Mouse (Mus musculus) forebrain, embryonic 13.5 days (tissue): Measurements from ENCODE around the gene Ephb2. TPM values are rescaled to one million over a fixed set of nuclear protein-coding genes. Genes with fewer than 3 reads are reported as not detected.

ENCODE experiments used
- ATAC-seq: fragments of 200-750 bp; cut with Nextera tagmentation; 2 replicates; pipeline ENCODE4 v1.8.0; 2017
- H3K27ac ChIP-seq: fragments of 300-500 bp; sonication (generic); 2 replicates; pipeline ENCODE4 v1.5.1; 2015; ENCODE audit warnings: inconsistent platforms, mild to moderate bottlenecking, moderate library complexity
- H3K27me3 ChIP-seq: fragments of 300-500 bp; sonication (generic); 2 replicates; pipeline ENCODE4 v1.6.1; 2015; ENCODE audit warnings: mild to moderate bottlenecking, inconsistent platforms
- H3K36me3 ChIP-seq: fragments of 300-500 bp; sonication (generic); 2 replicates; pipeline ENCODE4 v1.6.1; 2015; ENCODE audit warnings: mild to moderate bottlenecking, inconsistent platforms; ENCODE audit not compliant: poor library complexity, severe bottlenecking
- H3K4me1 ChIP-seq: fragments of 300-500 bp; sonication (generic); 2 replicates; pipeline ENCODE4 v1.6.1; 2015; ENCODE audit warnings: inconsistent platforms
- H3K4me2 ChIP-seq: fragments of 300-500 bp; sonication (generic); 2 replicates; pipeline ENCODE4 v1.6.1; 2015; ENCODE audit warnings: inconsistent platforms, mild to moderate bottlenecking, moderate library complexity
- H3K4me3 ChIP-seq: fragments of 300-500 bp; sonication (generic); 2 replicates; pipeline ENCODE4 v1.5.1; 2015; ENCODE audit warnings: mild to moderate bottlenecking, inconsistent platforms
- H3K9ac ChIP-seq: fragments of 300-500 bp; sonication (generic); 2 replicates; pipeline ENCODE4 v1.6.1; 2015; ENCODE audit warnings: mild to moderate bottlenecking, inconsistent platforms
- H3K9me3 ChIP-seq: fragments of 300-500 bp; sonication (generic); replicated peaks from 2 replicates; pipeline ENCODE4 v1.6.1; 2016; ENCODE audit warnings: inconsistent platforms
- WGBS: fragments of 180-500 bp; shearing (Covaris S2); methylation state at CpG from one replicate; pipeline ENCODE4 v1.1.7; 2015; 5-methylcytosine and 5-hydroxymethylcytosine counted together
- polyA plus RNA-seq: library from polyadenylated mRNA; unstranded; fragments of >200 nt; fragmentation: Nextera tagmentation; extraction: Ambion mirVana; gene quantifications from 2 replicates; pipeline ENCODE4 v1.2.1, GENCODE M21; 2015

The Ephb2 gene
- polyA plus RNA-seq, result 10.7 and 12.7 TPM in 2 replicates

DNA sequence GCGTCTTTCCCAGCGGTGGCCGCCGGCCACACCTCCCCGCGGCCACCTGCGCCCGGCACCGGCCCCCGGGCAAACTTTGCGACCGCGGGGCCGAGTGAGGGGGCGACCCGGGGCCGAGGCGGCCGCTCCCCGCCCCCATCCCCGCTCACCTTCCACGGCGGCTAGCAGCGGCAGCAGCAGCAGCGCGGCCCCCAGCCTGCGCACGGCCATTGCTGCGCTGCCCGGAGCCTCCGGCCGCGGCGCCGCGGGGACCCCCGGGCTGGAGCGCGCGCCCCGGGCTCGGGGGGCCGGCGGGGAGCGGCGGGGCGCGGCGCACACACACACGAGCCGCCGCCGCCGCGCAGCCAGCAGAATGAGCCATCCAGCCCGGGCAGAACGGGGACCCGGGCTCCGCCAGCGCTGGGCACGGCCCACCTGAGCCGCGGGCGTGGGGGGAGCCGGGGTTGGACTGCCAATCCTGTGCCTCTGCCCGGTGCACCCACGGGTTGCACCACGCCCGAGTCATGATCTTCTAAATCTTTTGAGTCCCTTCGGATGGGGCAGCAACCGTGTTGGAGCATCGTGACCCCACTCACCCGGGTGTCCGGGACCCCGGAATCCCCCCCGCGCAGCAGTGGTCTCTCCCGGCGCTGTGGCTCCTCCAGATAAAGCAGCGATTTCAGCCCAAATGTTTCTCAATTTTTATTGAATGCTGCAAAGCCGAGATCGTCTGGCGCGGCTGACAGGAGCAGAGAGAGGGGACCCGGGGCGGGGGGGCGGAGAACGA, at the start of gene Ephb2:
Gene Ephb2 (minus strand): TSS at position 368 of the 766 bp plus-strand sequence.
- H3K9ac ChIP-seq, result peak within 1 kb of the TSS; percentile 97
- H3K4me1 ChIP-seq, result peaks cover 77% of the 10 kb centered on the region
- peak within 1 kb of the TSS; percentile 100 for H3K27ac ChIP-seq
- WGBS, result under 1% methylated on average over 64 of the region's 88 CpGs
- H3K27me3 ChIP-seq, result no peaks in the 10 kb centered on the region
- H3K4me3 ChIP-seq, result peak within 1 kb of the TSS; percentile 74
- peak; percentile 83 for ATAC-seq
- H3K4me2 ChIP-seq, result peak within 1 kb of the TSS; percentile 94
- H3K9me3 ChIP-seq, result no peaks in the 10 kb centered on the region
- no peaks in the 10 kb centered on the region for H3K36me3 ChIP-seq

DNA sequence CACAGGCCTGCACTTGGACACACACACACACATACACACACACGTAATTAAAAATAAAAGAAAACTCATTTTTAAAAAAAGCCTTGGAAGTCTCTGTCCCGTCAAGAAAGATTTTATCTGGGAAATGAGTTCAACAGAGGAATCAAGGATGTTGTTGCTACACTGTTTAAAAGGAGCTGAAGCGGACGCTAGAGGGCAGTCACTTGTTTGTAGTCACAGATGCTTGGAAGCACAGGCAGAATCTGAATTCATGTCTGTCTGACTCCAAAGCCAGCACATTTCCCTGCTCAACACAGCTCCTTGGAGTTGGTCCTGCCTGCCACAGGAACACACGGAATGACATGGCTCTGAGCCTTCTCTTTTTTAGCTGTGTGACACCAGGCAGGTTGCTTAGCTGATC, 42.8 kb upstream of the Ephb2 start:
- WGBS, result 26% methylated on average over 5 of the region's 5 CpGs
- H3K9me3 ChIP-seq, result no peaks in the 10 kb centered on the region
- H3K36me3 ChIP-seq, result no peaks in the 10 kb centered on the region
- no peak overlapping the region for H3K9ac ChIP-seq
- no peak for ATAC-seq
- H3K4me2 ChIP-seq, result no peak overlapping the region
- no peak overlapping the region for H3K4me3 ChIP-seq
- no peak overlapping the region for H3K27ac ChIP-seq
- peaks cover 6% of the 10 kb centered on the region; the same call in 1 of the 2 replicates for H3K27me3 ChIP-seq
- no peaks in the 10 kb centered on the region for H3K4me1 ChIP-seq

DNA sequence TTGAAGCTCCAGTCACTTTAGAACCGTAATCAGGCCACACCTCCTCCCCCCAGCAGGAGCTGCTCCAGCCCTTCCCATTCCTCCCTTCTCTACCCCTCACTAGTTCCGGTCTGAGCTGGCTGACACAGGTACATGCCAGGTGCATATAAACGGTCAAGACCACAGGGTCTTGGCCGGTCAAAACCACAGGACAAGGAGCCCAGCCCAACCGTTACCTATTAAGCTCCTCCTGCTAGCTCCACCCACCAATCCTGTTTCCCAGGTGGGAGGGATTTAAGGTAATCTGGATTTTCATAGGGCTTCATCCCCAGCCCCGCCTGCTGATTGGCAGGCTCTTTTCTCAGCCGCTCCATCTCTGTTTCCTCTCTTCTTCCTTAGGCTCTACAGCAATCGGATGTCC, 42.4 kb upstream of the Ephb2 start:
- Histone ChIP-seq H3K9me3 (no peaks in the 10 kb centered on the region), H3K4me3 (no peak overlapping the region), H3K36me3 (no peaks in the 10 kb centered on the region), H3K27ac (no peak overlapping the region), H3K4me2 (no peak overlapping the region), H3K4me1 (no peaks in the 10 kb centered on the region), H3K27me3 (peaks cover 6% of the 10 kb centered on the region; the same call in 1 of the 2 replicates), H3K9ac (no peak overlapping the region)
- ATAC-seq, result no peak
- 51% methylated on average over 8 of the region's 8 CpGs for WGBS

DNA sequence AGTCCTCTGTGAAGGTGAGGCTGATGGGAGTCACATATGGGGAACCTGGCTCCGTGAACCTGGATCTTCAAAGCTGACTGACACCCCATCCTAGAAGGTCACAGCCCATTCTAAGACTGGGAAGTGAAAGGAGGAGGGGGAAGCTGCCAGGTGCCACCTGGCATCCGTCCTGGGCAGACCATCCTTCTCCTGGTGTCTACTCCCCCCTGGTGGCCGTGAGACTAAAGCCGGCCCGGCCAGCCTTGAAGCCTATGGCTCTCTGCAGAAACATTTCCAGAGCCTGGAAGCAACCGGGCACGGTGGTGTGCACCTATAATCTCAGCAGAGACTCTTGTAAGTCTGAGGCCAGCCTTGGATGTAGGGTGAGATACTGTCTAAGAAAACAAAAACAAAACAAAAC, 41.2 kb upstream of the Ephb2 start:
- H3K27ac ChIP-seq, result no peak overlapping the region
- no peak overlapping the region for H3K4me3 ChIP-seq
- 21% methylated on average over 7 of the region's 7 CpGs for WGBS
- ATAC-seq, result peak; percentile 38; the same call in 1 of the 2 replicates
- H3K9ac ChIP-seq, result no peak overlapping the region
- H3K4me2 ChIP-seq, result no peak overlapping the region
- H3K27me3 ChIP-seq, result peaks cover 4% of the 10 kb centered on the region; the same call in 1 of the 2 replicates
- no peaks in the 10 kb centered on the region for H3K36me3 ChIP-seq
- no peaks in the 10 kb centered on the region for H3K4me1 ChIP-seq
- no peaks in the 10 kb centered on the region for H3K9me3 ChIP-seq

DNA sequence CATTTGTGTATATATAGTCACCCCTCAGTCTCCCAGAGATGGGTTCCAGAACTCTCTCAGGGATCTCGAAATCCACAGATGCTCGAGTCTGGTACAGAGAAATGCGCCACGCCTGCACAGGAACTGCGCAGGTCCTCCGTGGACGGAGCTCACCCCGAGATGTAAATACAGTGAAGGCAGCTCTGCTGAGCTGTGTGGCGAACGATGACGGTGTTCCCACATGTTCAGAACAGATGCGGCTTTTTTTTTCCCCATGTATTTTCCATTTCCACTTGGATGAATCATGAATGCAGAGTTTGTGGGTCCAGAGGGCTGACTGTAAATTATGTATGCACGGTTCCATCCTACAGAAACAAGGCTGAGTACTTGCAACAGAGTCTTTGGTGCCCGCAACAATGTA, 39.2 kb upstream of the Ephb2 start:
- Histone ChIP-seq H3K4me3 (no peak overlapping the region), H3K4me2 (no peak overlapping the region), H3K9me3 (no peaks in the 10 kb centered on the region), H3K27me3 (no peaks in the 10 kb centered on the region), H3K9ac (no peak overlapping the region), H3K36me3 (no peaks in the 10 kb centered on the region), H3K4me1 (no peaks in the 10 kb centered on the region), H3K27ac (no peak overlapping the region)
- 92% methylated on average over 14 of the region's 14 CpGs for WGBS
- ATAC-seq, result no peak

DNA sequence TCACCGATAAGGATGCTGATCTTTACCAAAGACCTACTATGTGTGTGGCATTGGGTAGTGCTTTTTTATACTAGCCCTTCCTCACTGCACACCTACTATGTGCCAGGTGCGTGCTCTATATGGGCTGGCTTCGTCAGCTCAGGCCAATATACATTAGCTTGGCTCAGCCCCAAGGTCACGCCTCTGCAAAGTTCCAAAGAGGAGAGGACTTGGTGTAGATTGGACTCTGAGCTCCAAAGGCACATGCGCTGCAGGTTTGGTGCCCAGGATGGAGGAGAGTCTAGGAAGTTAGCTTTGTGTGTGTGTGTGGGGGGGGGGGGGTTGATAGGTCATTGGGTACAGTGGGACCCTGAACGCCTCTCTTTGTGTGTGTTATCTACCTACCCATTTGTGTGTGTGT, 32.6 kb upstream of the Ephb2 start:
- H3K4me1 ChIP-seq, result peaks cover 32% of the 10 kb centered on the region
- no peak overlapping the region for H3K4me3 ChIP-seq
- H3K27ac ChIP-seq, result no peak overlapping the region
- no peaks in the 10 kb centered on the region for H3K9me3 ChIP-seq
- no peak overlapping the region for H3K9ac ChIP-seq
- 88% methylated on average over 6 of the region's 6 CpGs for WGBS
- H3K27me3 ChIP-seq, result no peaks in the 10 kb centered on the region
- H3K36me3 ChIP-seq, result no peaks in the 10 kb centered on the region
- no peak for ATAC-seq
- H3K4me2 ChIP-seq, result no peak overlapping the region

DNA sequence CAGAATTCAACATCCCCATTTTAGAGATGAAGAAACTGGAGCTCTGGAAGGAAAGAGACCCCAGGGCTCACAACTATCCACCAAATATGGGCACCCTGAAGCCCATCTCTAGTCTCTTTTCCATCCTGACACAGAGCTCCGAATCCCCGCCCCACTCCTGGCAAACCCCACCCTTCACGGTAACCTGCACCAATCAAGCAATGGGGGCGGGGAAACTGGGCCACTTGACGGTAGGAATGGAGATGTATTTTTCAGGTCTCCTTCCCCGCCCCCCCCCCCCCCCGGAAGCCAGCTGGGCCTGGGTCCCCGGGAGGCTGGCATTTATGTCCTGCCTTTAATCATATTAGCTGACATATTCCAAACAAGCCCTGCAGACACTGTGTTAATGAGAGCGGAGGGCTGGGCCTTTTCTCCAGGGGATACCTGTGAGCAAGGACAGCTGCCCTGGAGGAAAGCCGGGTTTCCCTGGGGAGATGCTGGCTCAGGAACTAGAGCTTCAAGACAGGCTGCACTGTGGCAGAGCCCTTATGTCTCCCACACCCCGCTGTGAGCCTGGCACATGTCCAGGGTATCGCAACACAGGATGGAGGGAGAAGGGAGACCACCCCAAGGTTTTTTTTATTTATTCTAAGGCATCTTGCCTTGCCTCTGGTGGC, 32.0 kb upstream of the Ephb2 start:
- Histone ChIP-seq H3K27ac (peak overlapping the region; percentile 48), H3K27me3 (peaks cover 3% of the 10 kb centered on the region; the same call in 1 of the 2 replicates), H3K4me1 (peaks cover 36% of the 10 kb centered on the region), H3K9ac (no peak overlapping the region), H3K4me2 (no peak overlapping the region), H3K4me3 (no peak overlapping the region), H3K9me3 (no peaks in the 10 kb centered on the region), H3K36me3 (no peaks in the 10 kb centered on the region)
- ATAC-seq, result peak; percentile 45; the same call in 1 of the 2 replicates
- 15% methylated on average over 10 of the region's 12 CpGs for WGBS

DNA sequence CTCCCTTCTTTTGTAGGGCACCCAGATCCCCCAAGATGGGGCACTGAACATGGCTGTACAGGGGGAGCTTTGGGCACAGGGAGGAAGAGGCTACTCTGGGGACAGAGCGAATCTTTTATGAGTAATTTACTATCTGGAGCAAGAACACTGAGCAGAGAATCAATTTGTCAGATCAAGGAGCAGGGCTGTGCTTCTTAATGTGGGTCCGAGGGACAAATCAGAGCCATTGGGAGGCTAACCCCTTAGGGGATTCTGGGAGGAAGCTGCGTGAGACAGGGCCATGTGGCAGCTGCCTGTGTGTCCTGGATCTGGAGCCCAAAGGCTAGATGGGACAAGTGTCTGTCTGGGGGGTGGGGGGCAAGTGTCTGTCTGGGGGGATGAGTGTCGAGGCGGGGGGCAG, 29.7 kb upstream of the Ephb2 start:
- no peak overlapping the region for H3K9ac ChIP-seq
- peaks cover 3% of the 10 kb centered on the region; the same call in 1 of the 2 replicates for H3K27me3 ChIP-seq
- no peaks in the 10 kb centered on the region for H3K36me3 ChIP-seq
- no peak for ATAC-seq
- H3K4me1 ChIP-seq, result peaks cover 56% of the 10 kb centered on the region
- H3K4me2 ChIP-seq, result peak overlapping the region; percentile 32
- peak overlapping the region; percentile 68 for H3K27ac ChIP-seq
- WGBS, result 59% methylated on average over 5 of the region's 5 CpGs
- no peak overlapping the region for H3K4me3 ChIP-seq
- H3K9me3 ChIP-seq, result no peaks in the 10 kb centered on the region

DNA sequence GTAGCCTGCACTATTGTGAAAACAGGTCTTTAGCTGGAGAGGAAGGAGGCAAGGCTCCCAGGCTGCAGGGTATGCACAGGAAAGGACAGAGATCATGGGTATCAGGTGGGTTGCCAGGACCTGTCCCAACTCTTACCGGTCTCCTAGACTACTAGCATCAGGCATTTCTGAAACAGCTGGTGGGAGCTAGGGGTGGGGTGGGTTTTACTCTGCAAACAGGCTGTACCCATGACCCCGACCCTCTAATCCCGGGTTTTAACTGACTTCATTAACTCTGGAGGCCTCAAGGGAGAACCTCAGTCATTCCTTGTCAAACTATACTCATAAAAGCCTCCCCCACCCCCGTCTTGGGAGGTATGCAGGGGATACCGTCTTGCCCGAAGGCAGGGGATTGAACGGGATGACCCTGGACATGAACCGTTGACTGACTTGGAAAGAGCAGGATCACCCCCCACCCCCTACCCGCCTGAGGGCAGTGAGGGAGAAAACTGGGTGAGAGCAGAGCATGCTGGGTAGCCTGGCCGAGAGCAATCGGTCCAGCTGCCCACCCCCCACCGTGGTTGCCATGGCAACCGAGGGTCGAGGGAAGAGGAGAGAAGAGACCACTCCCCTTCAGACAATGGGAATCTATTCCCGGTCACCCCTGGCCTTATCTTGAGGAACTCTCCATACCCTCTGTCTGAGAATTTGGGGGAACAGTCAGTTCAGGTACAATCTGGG, 29.1 kb upstream of the Ephb2 start:
- H3K4me2 ChIP-seq, result peak overlapping the region; percentile 32
- peak; percentile 25; the same call in 1 of the 2 replicates for ATAC-seq

DNA sequence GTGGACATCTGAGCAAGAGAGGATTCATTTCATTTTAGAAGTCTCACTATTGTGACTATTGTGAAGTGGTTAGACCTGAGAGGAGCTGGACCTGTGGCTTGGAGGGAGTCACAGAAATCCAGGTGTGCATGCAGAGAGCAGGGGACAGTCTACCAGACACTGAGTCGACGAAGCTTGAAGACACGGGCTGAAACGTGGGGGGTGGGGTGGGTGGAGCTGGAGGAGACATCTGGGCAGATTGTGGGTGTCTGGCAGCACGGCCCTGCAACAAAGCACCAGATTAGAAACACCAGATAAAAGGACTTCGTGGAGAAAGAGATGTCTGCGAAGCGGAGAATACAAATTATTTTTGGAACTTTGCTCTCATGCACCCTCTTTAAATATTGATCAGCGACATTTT, 27.7 kb upstream of the Ephb2 start:
- Histone ChIP-seq H3K36me3 (no peaks in the 10 kb centered on the region), H3K4me1 (peaks cover 56% of the 10 kb centered on the region), H3K4me3 (no peak overlapping the region), H3K9me3 (no peaks in the 10 kb centered on the region), H3K4me2 (no peak overlapping the region), H3K9ac (no peak overlapping the region), H3K27ac (no peak overlapping the region), H3K27me3 (peaks cover 3% of the 10 kb centered on the region; the same call in 1 of the 2 replicates)
- ATAC-seq, result no peak
- WGBS, result 41% methylated on average over 9 of the region's 9 CpGs

More for the DNA sequence above, 29.1 kb upstream of the Ephb2 start:
- no peak overlapping the region for H3K4me3 ChIP-seq
- H3K27me3 ChIP-seq, result peaks cover 3% of the 10 kb centered on the region; the same call in 1 of the 2 replicates
- 4% methylated on average over 15 of the region's 15 CpGs for WGBS
- H3K9ac ChIP-seq, result no peak overlapping the region
- peak overlapping the region; percentile 68 for H3K27ac ChIP-seq
- no peaks in the 10 kb centered on the region for H3K36me3 ChIP-seq
- no peaks in the 10 kb centered on the region for H3K9me3 ChIP-seq
- peaks cover 56% of the 10 kb centered on the region for H3K4me1 ChIP-seq

DNA sequence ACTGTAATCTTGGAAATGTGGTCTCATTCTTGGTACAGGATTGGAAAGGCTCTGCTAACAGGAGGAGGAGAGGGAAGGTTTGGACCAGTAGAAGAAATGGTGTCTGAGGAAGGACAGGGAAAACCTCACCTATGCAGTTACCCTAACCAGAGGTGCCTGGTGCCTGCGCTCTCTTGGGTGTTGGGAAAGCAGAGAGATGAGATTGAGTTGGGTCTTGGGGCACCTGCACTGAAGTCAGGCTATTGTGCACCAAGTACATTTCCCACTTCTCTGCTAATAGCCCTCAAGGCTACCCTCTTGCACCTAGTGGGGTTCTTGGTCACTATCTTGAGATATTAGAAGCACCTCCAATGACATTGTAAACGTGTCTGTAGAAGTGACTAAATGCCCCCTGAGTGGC, 26.6 kb upstream of the Ephb2 start:
- Histone ChIP-seq H3K27ac (peak overlapping the region; percentile 70), H3K36me3 (no peaks in the 10 kb centered on the region), H3K27me3 (peaks cover 3% of the 10 kb centered on the region; the same call in 1 of the 2 replicates), H3K9ac (no peak overlapping the region), H3K4me2 (no peak overlapping the region), H3K9me3 (no peaks in the 10 kb centered on the region), H3K4me3 (no peak overlapping the region), H3K4me1 (peaks cover 47% of the 10 kb centered on the region)
- ATAC-seq, result no peak
- WGBS, result 76% methylated on average over 2 of the region's 2 CpGs

DNA sequence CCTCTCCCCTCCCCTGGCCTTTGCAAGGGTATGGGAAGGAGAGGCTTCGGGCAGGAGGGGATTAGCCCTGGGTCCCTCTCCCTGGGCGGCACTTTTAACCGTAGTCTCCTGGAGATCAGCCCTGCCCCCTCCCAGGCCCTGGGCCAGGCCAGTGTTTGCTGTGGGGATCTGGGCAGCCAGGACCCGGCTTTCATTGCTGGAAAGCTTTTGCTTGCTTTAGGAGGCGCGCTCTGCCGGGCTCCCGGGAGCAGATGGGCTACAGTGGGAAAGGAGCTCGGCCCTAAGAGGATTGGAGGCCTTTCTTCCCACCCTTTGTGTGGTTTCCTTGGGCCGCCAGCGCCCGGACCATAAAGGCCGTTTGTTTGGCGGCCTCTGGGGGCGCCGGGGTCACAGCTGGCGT, 26.0 kb upstream of the Ephb2 start:
- peaks cover 3% of the 10 kb centered on the region; the same call in 1 of the 2 replicates for H3K27me3 ChIP-seq
- 3% methylated on average over 17 of the region's 17 CpGs for WGBS
- H3K4me2 ChIP-seq, result peak overlapping the region; percentile 3; the same call in 1 of the 2 replicates
- peak overlapping the region; percentile 32; the same call in 1 of the 2 replicates for H3K9ac ChIP-seq
- no peak overlapping the region for H3K4me3 ChIP-seq
- H3K4me1 ChIP-seq, result peaks cover 43% of the 10 kb centered on the region
- H3K36me3 ChIP-seq, result no peaks in the 10 kb centered on the region
- H3K9me3 ChIP-seq, result no peaks in the 10 kb centered on the region
- ATAC-seq, result peak; percentile 50
- peak overlapping the region; percentile 70 for H3K27ac ChIP-seq
